Mouse (Mus musculus) olfactory bulb, adult 2 months (tissue): ENCODE results near the gene Mrpl44. TPM values are rescaled to one million over a fixed set of nuclear protein-coding genes. Genes with fewer than 3 reads are reported as not detected.

ENCODE experiments used
- H3K27ac ChIP-seq: fragments of 200-500 bp; 2 replicates; pipeline ENCODE4 v1.5.1; 2012; ENCODE audit warnings: low read depth, low read length; ENCODE audit not compliant: insufficient read depth
- H3K4me1 ChIP-seq: fragments of 200-500 bp; 2 replicates; pipeline ENCODE4 v1.6.1; 2012; ENCODE audit warnings: low read length; ENCODE audit not compliant: control insufficient read depth, insufficient read depth
- H3K4me3 ChIP-seq: fragments of 200-500 bp; 2 replicates; pipeline ENCODE4 v1.5.1; 2012; ENCODE audit warnings: mild to moderate bottlenecking, low read depth, low read length, moderate library complexity; ENCODE audit not compliant: insufficient read depth
- CTCF ChIP-seq: fragments of 200-500 bp; IDR thresholded peaks from 2 replicates; pipeline ENCODE4 v1.5.1; 2012; ENCODE audit warnings: low read depth, mild to moderate bottlenecking, low read length, moderate library complexity; ENCODE audit not compliant: insufficient read depth
- POLR2A ChIP-seq: fragments of 200-500 bp; IDR thresholded peaks from 2 replicates; pipeline ENCODE4 v1.6.1; 2012; ENCODE audit warnings: mild to moderate bottlenecking, low read depth, low read length, moderate library complexity; ENCODE audit not compliant: insufficient read depth
- WGBS: fragments of 180-500 bp; shearing (Covaris S2); methylation state at CpG from one replicate; pipeline ENCODE4 v1.1.7; 2018; 5-methylcytosine and 5-hydroxymethylcytosine counted together
- polyA plus RNA-seq: library from polyadenylated mRNA; stranded (reverse); fragments of >200 nt; gene quantifications from 2 replicates; pipeline ENCODE4 v1.2.4, GENCODE M21; 2012; ENCODE audit warnings: low replicate concordance; ENCODE audit not compliant: missing spikeins, insufficient read depth, insufficient read length

The Mrpl44 gene
- not detected in 2 replicates for polyA plus RNA-seq

- Histone ChIP-seq H3K4me1 (peaks cover 5% of the 10 kb centered on the region), H3K4me3 (peak within 1 kb of the TSS; percentile 78), H3K27ac (peak within 1 kb of the TSS; percentile 56)
- TF ChIP-seq POLR2A (peak; percentile 66), CTCF (peak; percentile 46; the same call in 1 of the 2 replicates)
- under 1% methylated on average over 38 of the region's 38 CpGs for WGBS
Measured at GRCm38 (mm10) chr1:79775927-79776458, at the start of gene Mrpl44, which contains the start of gene Wdfy1. Gene Mrpl44, plus strand, starts transcription at chr1:79776018. Gene Wdfy1, minus strand, starts transcription at chr1:79776143.

- 84% methylated on average over 5 of the region's 5 CpGs for WGBS
- Histone ChIP-seq H3K27ac (no peak overlapping the region), H3K4me1 (no peaks in the 10 kb centered on the region), H3K4me3 (no peak overlapping the region)
- TF ChIP-seq CTCF (no peak), POLR2A (no peak)
Measured at GRCm38 (mm10) chr1:79734794-79735193, 41.0 kb upstream of the Mrpl44 start.

- H3K4me1 ChIP-seq = peaks cover 3% of the 10 kb centered on the region; the same call in 1 of the 2 replicates
- TF ChIP-seq CTCF = no peak
- no peak for TF ChIP-seq POLR2A
- 94% methylated on average over 3 of the region's 3 CpGs for WGBS
- H3K4me3 ChIP-seq = no peak overlapping the region
- H3K27ac ChIP-seq = no peak overlapping the region
Measured at GRCm38 (mm10) chr1:79736408-79736807, 39.4 kb upstream of the Mrpl44 start.

GRCm38 (mm10) chr1:79739726-79740125 is 36.1 kb upstream of the Mrpl44 start:
- Histone ChIP-seq H3K4me3 (no peak overlapping the region), H3K27ac (no peak overlapping the region), H3K4me1 (peaks cover 3% of the 10 kb centered on the region; the same call in 1 of the 2 replicates)
- 85% methylated on average over 2 of the region's 2 CpGs for WGBS
- TF ChIP-seq CTCF (no peak), POLR2A (no peak)

- 85% methylated on average over 4 of the region's 4 CpGs for WGBS
Measured at GRCm38 (mm10) chr1:79741002-79741401, 34.8 kb upstream of the Mrpl44 start.

GRCm38 (mm10) chr1:79742949-79743348 is 32.9 kb upstream of the Mrpl44 start:
- TF ChIP-seq POLR2A (no peak), CTCF (no peak)
- H3K4me1 ChIP-seq = peaks cover 3% of the 10 kb centered on the region; the same call in 1 of the 2 replicates
- H3K4me3 ChIP-seq = no peak overlapping the region
- 88% methylated on average over 7 of the region's 7 CpGs for WGBS
- no peak overlapping the region for H3K27ac ChIP-seq

More at GRCm38 (mm10) chr1:79741002-79741401, 34.8 kb upstream of the Mrpl44 start:
- TF ChIP-seq POLR2A = no peak
- TF ChIP-seq CTCF = no peak
- H3K4me1 ChIP-seq = peaks cover 3% of the 10 kb centered on the region; the same call in 1 of the 2 replicates
- H3K4me3 ChIP-seq = no peak overlapping the region
- no peak overlapping the region for H3K27ac ChIP-seq

- 86% methylated on average over 1 of the region's 1 CpGs for WGBS
- Histone ChIP-seq H3K4me1 (peaks cover 3% of the 10 kb centered on the region; the same call in 1 of the 2 replicates), H3K27ac (no peak overlapping the region), H3K4me3 (no peak overlapping the region)
- TF ChIP-seq CTCF (no peak), POLR2A (no peak)
Measured at GRCm38 (mm10) chr1:79743385-79743784, 32.4 kb upstream of the Mrpl44 start.

GRCm38 (mm10) chr1:79746056-79746455 is 29.8 kb upstream of the Mrpl44 start:
- H3K4me3 ChIP-seq = no peak overlapping the region
- H3K4me1 ChIP-seq = peaks cover 1% of the 10 kb centered on the region; the same call in 1 of the 2 replicates
- WGBS = 67% methylated on average over 4 of the region's 4 CpGs
- H3K27ac ChIP-seq = no peak overlapping the region
- no peak for TF ChIP-seq POLR2A
- no peak for TF ChIP-seq CTCF

GRCm38 (mm10) chr1:79751186-79751585 is 24.6 kb upstream of the Mrpl44 start:
- WGBS = 79% methylated on average over 5 of the region's 5 CpGs
- TF ChIP-seq POLR2A (no peak), CTCF (no peak)
- no peak overlapping the region for H3K4me3 ChIP-seq
- H3K27ac ChIP-seq = no peak overlapping the region
- no peaks in the 10 kb centered on the region; the same call in 1 of the 2 replicates for H3K4me1 ChIP-seq
